Mouse (Mus musculus) stomach, postnatal 0 days (tissue): Measurements from ENCODE around the gene Rbm12.

ENCODE experiments used
- CTCF ChIP-seq: IDR thresholded peaks from 2 replicates; pipeline ENCODE4 v1.5.1; 2016; ENCODE audit warnings: antibody characterized with exemption, low read depth, mild to moderate bottlenecking, moderate library complexity
- EP300 ChIP-seq: optimal IDR thresholded peaks from 2 replicates; pipeline ENCODE3; 2016; ENCODE audit warnings: antibody characterized with exemption

GRCm38 (mm10) chr2:156123731-156124130, 12.0 kb upstream of the Rbm12 start:
- TF ChIP-seq CTCF, result no peak
- TF ChIP-seq EP300, result no peak
